Mouse (Mus musculus) adrenal gland, adult 2 months (tissue): ENCODE measurements around the gene 1810049J17Rik. TPM values are rescaled to one million over a fixed set of nuclear protein-coding genes. Genes with fewer than 3 reads are reported as not detected.

Source experiments
- DNase-seq: peaks from one replicate; pipeline ENCODE4 v3.0.0; 2021
- polyA plus RNA-seq: library from polyadenylated mRNA; depleted of rRNA; stranded (reverse); fragments of >200 nt; gene quantifications from 2 replicates; pipeline ENCODE4 v1.2.3, GENCODE M21; 2012; rRNA removed
- total RNA-seq, 2 experiments: library from RNA; stranded (reverse); gene quantifications; 2 replicates each; pipeline ENCODE4 v1.2.3; 2021

1810049J17Rik gene
- total and polyA plus RNA-seq, 3 experiments = 0.73 to 2.2 (median 1.8) TPM

DNA sequence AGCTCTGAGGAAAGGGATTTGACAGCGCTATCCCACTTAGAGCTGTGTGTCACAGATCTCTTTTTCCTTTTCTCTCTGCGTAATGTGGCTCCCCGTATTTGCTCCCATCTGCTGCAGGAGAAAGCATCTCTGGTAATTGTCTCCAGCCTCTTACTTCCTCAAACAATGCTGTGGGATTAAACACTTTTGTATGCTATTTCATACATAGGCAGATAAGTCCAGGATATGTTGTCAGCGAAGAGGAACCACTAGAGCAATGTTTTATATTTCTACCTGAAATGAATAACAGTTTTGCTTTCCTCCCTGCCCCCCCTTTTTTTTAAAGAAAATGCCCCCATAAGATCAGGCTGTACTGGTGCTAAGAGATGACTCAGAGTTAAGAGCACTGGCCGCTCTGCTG lies 13.2 kb downstream of the 1810049J17Rik start:
- no peak for DNase-seq

DNA sequence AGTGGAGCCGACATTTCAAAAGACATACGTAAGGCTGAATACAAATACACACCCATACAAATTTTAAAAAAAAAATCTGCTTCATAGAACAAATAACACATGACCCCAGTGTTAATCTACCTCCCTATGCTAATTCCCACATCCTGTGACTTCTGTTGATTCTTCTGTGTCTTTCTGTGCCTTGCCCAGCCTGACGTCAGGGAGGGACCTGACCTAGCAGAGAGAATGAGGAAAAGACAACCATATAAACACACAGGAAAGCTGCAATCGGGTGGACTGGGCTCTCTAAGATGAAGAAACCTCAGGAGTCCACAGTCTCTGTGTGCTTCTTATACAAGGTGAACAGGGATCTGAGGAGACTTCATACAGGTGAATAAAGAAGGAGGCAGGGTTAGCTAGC lies 14.6 kb downstream of the 1810049J17Rik start:
- no peak for DNase-seq

DNA sequence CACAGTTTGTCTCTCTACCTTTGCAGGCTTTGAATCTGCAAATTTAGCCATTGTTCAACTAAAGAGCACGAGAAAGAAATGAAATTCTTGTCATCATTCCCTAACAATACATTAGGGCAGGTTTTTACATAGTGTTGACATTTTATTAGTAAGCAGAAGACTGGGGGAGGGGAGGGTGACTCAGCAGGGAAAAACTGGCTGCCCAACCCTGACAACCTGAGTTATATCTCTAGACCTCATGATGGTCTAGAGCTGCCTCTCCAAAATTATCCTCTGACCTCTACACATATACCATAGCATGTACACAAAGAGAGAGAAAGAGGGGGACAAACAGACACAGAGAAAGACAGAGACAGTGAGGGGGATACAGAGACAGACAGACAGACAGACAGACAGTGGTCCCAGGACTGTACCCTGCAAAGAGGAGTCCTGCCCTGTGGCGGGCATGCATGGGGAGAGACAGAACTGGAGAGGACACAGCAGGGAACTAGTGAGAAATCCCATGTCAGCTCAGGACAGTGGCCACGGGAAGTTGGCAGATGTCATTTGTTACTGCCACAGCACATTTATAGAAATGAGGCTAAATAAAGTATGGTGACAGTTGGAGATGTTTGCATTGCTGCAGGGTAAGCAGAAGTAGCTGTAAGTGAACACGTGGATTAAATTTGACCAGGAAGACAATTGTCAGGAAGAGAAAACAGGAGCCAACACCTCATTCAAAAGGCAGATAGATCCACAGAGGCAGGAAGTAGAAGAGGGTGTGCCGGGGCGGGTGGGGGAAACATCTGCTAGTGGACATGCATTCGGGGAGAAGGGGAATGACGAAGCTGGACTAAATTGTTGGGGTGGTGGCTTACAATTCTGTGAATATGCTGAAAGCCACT lies 15.3 kb downstream of the 1810049J17Rik start:
- DNase-seq = peak; percentile 36

DNA sequence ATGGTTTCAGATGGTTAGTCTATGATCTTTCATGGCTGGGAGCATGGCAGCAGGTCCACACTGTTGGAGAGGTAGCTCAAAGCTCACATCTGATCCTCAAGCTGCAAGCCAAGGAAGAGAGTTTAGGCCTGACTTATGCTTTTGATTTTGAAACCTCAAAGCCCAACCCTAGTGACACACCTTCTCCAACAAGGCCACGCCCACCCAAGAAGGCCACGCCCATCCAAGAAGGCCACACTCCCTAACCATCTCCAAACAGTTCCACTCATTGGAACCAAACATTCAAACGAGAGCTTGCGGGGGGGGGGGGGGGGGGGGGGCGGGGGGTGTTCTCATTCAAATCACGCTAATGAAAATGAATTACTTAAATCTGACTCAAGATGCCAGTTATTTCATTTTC lies 19.9 kb downstream of the 1810049J17Rik start:
- DNase-seq = no peak

DNA sequence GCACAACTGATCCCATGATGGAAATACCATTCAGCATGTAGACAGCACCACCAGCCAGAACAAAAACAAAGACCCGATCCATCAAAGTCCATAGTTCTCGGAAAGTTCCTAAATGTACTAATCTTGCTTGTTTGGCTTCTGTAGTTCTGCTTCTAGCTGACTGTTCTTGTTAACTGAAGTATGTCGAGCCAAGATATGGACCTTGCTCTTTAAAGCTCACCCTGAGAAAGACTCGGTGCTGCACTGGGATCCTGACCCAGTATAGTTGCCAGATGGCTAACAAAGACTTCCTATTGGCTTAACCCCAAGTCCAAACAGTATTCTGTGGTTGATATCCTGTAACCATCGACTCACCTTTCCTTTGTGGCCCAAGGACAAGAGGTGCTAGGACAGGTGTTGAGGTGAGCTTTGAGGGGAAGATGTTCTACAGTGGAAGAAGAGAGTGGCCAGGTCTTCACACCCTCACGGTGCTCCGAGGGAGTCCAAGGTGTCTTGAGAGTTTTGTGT lies 23.4 kb downstream of the 1810049J17Rik start:
- DNase-seq = no peak

DNA sequence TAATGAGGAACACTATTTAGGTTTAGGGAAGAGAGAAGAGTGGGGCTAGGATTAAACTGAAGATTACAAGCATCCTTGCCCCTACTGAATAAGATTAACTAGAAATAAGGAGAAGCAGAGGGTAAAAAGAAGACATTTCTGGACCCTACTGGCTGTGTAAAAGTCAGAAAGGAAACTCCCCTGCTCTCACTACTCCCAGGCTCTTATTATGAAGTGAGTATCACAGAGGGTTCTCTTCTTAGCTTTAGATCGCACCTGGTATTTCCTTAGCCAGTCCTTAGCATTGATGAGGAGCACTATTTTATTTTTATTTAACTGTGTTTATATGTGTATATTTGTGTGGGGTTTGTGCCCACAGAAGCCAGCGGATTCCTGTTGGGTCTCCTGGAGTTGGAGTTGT lies 25.5 kb downstream of the 1810049J17Rik start:
- DNase-seq = no peak

DNA sequence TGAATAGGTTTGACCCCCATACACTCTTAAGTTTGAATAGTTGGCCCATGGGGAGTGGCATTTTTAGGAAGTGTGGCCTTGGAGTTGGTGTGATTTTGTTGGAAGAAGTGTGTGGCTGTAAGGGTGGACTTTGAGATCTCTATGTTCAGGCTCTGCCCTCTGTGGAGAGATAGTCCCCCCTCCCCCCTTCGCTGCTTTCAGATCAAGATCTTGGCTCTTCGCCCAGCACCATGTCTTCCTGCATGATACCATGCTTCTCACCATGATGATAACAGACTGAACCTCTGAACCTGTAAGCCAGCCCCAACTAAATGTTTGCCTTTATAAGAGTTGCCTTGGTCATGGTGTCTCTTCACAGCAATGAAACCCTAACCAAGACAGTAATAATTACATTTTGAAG lies 29.9 kb downstream of the 1810049J17Rik start:
- no peak for DNase-seq

DNA sequence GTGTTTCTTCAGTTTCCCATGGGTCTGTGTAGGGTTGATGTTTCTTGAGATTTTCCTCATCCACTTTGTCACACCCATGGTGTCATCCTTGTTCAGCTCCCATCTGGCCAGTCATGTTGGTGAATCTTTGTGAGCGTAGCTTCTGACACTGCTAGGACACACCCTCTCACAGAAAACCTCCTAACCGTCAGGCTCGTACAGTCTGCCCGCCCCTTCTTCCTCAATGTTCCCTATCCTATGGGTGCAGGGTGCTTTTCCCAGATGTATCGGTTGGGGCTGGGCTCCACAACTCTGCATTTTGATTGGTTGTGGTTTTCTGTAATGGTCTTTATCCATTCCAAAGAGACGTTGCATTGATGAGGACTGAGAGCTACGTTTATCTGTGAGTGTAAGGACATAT lies 31.4 kb downstream of the 1810049J17Rik start:
- DNase-seq = no peak

DNA sequence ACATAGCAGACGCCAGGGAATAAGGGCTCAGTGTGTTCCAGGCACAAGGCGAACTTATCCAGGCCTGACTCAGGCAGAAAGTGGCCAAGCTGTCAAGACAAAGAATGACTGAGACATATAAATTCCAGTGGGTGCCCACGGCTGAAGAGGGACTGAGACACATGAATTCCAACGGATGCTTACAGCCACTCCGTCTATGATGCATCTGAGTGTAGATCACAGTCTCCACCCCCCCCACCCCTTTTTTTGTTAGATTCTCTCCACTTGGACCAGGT lies 36.2 kb downstream of the 1810049J17Rik start:
- DNase-seq = no peak

DNA sequence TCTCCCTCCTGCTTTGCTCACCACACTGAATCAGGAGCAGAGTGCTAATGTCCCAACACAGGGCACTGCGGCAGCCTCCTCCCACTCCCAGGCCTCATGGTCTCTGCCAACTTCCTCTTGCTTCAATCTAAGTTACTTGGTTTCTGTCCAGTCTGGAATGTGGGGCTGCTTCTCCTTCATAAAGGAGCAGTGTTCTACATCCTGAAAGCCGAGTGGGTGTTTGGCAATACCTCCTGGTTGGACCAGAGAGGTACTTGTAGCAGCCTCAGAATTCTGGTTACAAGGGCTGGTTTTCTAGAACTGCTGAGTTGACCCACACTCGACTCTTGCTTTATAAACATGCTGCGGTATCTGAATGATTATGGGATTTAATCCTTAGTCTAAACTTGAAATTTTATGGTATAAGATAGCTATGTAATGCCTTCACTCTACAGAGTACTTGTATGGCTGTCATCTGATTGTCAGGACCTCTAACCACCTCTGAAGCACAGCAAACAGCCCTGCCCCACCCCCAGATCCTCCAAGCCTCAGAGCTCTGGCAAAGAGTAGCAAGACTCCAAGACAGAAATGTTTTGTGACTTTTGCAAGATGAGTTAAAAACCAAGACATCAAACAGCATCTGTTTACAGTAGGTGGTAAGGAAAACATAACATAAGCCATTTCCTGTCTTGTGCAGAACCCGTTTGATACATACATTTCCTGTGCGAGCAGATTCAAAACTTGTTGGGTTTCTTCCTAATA lies 36.7 kb downstream of the 1810049J17Rik start:
- DNase-seq = no peak

DNA sequence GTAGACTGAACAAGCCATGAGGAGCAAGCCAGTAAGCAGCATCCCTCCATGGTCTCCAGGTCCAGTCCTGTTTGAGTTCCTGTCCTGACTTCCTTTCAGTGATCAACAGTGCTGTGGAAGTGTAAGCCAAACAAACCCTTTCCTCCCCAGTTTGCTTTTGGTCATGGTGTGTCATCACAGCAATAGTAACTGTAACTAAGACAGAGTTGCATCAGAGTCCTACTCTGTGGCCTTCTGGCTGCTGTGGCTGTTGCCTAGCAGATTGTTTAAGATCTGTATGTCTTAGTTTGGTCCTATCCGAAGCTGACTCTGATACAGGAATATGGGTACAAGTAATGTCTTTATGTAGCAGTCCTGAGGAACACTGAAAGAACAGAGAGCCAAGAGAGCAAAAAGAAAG lies 41.9 kb downstream of the 1810049J17Rik start:
- DNase-seq = peak; percentile 16

DNA sequence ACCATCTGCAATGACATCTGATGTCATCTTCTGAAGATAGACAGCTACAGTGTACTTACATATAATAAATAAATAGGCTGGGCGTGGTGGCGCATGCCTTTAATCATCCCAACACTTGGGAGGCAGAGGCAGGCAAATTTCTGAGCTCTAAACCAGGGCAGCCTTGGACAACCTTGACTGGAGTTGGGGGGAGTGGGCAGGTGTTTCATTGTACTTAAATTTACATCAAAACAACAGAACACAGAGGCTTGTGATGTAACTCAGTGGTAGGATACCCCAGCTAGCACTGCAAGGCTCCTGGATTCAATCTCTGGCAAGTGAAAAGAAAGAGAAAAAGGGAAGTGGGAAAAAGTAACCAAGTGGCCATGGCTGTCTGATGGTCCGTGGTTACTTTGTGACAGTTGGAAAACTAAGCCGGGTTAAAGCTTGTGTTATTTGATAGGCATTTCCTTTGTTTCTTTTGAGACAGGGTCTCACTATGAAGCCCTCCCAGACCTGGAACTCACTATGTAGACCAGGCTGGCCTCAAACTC lies 46.5 kb downstream of the 1810049J17Rik start:
- no peak for DNase-seq

DNA sequence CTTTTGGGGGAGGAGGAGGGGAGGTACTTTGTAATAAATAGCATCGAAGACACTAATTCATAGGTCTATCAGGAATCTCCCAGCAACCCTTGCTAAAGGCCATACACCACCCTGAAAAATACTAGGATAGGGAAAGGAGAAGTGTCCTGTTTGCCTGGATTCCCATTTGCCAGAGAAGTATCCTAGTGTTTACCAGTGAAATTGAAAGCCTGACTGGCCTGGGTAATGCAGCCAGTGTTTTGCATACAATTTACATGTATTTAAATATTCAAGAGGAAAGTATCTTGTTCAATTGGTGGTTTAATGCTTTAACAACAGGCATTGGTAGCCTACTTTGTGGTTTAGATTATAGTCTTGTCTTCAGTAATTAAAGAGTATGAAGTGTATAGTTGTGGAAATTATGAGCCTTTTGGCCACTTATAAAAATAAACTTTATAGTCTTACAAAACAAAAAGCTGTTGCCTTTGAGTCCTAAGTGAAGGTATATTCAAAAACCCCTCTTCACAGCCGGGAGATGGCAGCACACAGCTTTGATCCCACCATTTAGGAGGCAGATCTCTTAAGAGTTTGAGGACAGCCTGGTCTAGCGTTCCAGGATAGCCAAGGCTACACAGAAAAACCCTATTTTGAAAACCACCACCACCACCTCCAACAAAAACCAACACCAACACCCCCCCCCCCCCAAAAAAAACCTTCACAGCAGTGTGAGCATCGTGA lies 47.5 kb downstream of the 1810049J17Rik start:
- DNase-seq = no peak

DNA sequence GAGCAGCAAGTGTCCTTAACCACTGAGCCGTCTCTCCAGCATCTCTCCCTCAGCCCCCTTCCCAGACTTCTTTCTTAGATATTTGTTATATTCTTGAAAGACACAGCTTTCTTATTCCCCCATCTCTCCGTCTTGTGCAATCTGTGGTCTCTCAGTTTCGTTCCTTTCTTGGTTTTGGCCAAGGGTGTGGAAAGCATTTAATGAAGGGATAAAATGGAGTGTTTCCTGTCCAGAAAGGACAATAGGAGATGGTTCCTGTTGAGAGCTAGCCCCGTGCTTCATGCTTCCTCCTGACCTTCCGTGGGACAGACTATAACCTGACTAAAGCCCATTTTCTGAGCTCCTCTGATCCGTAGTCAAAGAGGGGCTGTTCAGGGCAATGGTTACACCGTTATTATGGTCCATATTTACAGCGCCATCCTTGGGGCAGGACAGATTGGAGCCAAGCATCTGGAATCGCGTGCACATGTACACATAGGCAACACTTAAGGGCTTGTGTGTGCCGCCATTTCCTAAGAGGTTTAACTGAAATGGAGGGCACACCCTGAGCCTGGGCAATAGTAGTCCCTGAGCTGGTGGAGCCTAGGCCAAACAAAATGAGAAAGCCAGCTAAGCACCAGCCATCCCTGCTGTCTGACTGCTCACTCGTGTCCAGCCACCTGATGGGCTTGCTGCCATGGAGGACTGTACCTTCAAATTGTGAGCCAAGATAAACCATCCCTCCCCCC lies 48.2 kb downstream of the 1810049J17Rik start:
- no peak for DNase-seq

Other genes with a start within 250 kb of the 1810049J17Rik start
- gene Zfr, start 204.1 kb downstream of the 1810049J17Rik start, total RNA-seq = 100 to 1,000 TPM; 152 to 182 TPM
- 172 and 205 TPM in 2 replicates for gene Zfr, start 204.1 kb downstream of the 1810049J17Rik start, polyA plus RNA-seq
- gene Mtmr12, start 116.9 kb downstream of the 1810049J17Rik start, total RNA-seq = 10 to 100 TPM; 21.0 to 24.1 TPM
- gene Mtmr12, start 116.9 kb downstream of the 1810049J17Rik start, polyA plus RNA-seq = 10.3 and 11.9 TPM in 2 replicates
- gene Golph3, start 449 bp downstream of the 1810049J17Rik start, total RNA-seq = 100 to 1,000 TPM; 127 to 150 TPM
- gene Golph3, start 449 bp downstream of the 1810049J17Rik start, polyA plus RNA-seq = 157 and 164 TPM in 2 replicates